Mouse (Mus musculus): Measurements from ENCODE around the gene Snx14. TPM values are rescaled to one million over a fixed set of nuclear protein-coding genes. Genes with fewer than 3 reads are reported as not detected.

Snx14 gene
- polyA plus RNA-seq, 1 experiment from 2014 or later: 27.7 TPM

DNA sequence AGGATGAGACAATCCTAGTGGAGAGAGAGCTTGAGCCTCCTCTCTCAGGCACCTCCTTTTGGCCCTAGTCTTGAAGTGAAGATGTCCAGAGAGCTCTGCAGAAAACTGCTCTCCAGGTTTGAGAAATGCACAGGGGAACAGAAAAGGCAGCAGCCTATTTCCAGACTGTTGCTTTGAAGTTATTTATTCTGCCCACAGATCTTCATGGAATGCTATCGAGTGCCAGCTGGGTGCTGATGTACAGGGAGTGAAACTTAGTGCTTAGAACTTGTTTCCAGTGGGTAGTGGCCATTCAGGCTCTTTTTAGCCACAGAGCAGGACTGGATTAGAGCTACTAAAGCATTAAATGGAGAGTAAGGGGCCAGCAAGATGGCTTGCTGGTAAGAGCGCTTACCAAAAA is 102.9 kb downstream of the Snx14 start:
- H3K9me3 ChIP-seq: no peaks in the 10 kb centered on the region
- H3K4me2 ChIP-seq (replicated peaks): no peak overlapping the region
- no peak for ATAC-seq (replicated peaks)
- no peaks in the 10 kb centered on the region for H3K36me3 ChIP-seq
- no peak overlapping the region for H3K9ac ChIP-seq (replicated peaks)
- no peak overlapping the region for H3K27ac ChIP-seq (replicated peaks)
- H3K4me3 ChIP-seq: no peak overlapping the region
- WGBS: 71% methylated on average over 1 of the region's 2 CpGs
- H3K27me3 ChIP-seq: no peaks in the 10 kb centered on the region
- peaks cover 7% of the 10 kb centered on the region; the same call in 1 of the 2 replicates for H3K4me1 ChIP-seq

DNA sequence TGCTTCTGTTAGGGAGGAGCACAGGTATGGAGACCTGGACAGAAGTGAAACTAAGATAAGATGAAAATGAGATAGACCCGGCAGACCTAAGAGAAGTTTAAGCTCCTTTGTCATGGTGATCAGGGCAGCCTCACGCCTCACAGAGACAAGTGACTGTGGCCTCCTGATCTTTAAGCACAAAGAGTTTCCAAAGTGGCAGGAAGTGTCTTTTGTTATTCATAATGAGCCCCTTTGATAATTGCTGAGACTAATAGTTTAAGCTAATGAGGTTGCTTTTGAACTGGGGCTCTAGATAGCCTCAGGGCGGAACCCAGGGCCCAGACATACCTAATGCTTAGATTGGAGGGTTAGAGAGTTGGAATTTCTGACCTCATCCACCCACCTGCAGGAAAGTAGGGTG is 106.3 kb downstream of the Snx14 start:
- H3K9ac ChIP-seq (replicated peaks): no peak overlapping the region
- peaks cover 7% of the 10 kb centered on the region for H3K27me3 ChIP-seq
- H3K36me3 ChIP-seq: no peaks in the 10 kb centered on the region
- H3K9me3 ChIP-seq: no peaks in the 10 kb centered on the region
- 9% methylated on average over 3 of the region's 3 CpGs for WGBS
- H3K4me2 ChIP-seq (replicated peaks): no peak overlapping the region
- ATAC-seq (replicated peaks): no peak
- no peak overlapping the region for H3K27ac ChIP-seq (replicated peaks)
- no peak overlapping the region for H3K4me3 ChIP-seq
- peaks cover 11% of the 10 kb centered on the region; the same call in 1 of the 2 replicates for H3K4me1 ChIP-seq

DNA sequence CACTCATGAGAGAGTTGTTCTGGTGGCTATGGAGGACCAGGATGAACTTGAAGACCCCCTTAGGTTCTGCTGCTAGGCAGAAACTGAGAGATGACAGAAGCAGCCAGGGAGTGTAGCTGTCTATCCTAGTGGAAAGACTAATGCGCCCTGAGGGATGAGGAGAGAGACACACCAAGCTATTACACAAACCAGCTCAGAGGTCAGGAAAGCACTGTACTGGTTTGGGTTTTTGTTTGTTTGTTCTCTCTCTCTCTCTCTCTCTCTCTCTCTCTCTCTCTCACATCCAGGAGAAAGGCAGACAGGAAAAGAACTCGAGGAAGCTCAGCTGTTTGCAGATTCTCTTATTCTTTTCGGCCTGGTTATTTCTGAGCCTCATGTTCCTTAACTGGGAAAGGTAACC is 108.4 kb downstream of the Snx14 start:
- Histone ChIP-seq H3K27me3 (peaks cover 7% of the 10 kb centered on the region), H3K4me2 (replicated peaks) (no peak overlapping the region), H3K4me1 (peaks cover 14% of the 10 kb centered on the region), H3K36me3 (no peaks in the 10 kb centered on the region), H3K9ac (replicated peaks) (no peak overlapping the region), H3K4me3 (no peak overlapping the region), H3K27ac (replicated peaks) (no peak overlapping the region), H3K9me3 (no peaks in the 10 kb centered on the region)
- no peak for ATAC-seq (replicated peaks)
- 72% methylated on average over 3 of the region's 3 CpGs for WGBS

DNA sequence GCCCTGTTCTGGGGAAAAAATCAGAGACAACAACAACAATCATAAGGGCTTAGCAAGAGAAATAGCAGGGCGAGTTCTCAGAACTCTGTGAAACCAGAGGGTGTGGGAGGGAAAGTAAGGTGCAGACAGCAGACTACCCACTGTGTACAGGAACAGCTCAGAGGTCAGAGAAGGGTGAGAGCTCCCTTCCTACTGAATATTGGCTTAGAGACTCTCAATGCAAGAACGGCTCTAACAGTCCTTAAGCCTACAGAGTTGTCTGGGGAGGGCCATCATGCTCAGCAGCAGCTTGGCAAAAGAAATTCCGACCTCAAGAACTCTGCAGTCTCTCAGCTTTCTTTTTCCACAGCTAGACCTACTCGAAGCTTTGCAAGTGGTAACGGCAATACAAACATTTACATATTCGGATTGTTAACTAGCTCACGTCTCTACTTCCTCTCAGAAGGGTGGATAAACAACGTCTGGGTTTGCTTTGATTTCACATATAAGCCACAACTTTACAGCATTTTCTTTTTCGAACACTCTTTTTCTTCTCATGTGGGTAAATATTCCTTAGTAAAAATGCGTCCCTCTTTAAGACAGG is 109.5 kb downstream of the Snx14 start:
- Histone ChIP-seq H3K4me1 (peaks cover 14% of the 10 kb centered on the region), H3K9me3 (no peaks in the 10 kb centered on the region), H3K36me3 (no peaks in the 10 kb centered on the region), H3K27ac (replicated peaks) (no peak overlapping the region), H3K4me3 (no peak overlapping the region), H3K27me3 (peaks cover 7% of the 10 kb centered on the region), H3K4me2 (replicated peaks) (no peak overlapping the region), H3K9ac (replicated peaks) (no peak overlapping the region)
- ATAC-seq (replicated peaks): no peak
- 43% methylated on average over 10 of the region's 10 CpGs for WGBS

DNA sequence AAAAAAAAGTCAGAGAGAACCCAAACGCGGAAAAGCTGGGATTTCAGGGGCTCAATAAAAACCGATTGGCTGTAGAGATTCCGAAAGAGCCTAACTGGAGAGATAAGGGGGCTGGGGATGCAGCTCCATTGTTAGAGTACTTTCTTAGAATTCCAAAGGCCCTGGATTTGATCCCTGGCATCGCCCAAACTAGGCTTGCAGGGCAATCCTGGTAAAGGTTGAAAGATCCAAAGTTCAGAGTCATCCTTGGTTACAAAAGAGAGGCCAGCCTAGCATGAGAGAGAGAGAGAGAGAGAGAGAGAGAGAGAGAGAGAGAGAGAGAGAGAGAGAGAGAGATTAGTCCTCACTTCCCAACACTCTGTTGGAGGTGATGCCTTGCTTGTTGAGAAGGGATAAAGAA is 110.1 kb downstream of the Snx14 start:
- 22% methylated on average over 5 of the region's 5 CpGs for WGBS

DNA sequence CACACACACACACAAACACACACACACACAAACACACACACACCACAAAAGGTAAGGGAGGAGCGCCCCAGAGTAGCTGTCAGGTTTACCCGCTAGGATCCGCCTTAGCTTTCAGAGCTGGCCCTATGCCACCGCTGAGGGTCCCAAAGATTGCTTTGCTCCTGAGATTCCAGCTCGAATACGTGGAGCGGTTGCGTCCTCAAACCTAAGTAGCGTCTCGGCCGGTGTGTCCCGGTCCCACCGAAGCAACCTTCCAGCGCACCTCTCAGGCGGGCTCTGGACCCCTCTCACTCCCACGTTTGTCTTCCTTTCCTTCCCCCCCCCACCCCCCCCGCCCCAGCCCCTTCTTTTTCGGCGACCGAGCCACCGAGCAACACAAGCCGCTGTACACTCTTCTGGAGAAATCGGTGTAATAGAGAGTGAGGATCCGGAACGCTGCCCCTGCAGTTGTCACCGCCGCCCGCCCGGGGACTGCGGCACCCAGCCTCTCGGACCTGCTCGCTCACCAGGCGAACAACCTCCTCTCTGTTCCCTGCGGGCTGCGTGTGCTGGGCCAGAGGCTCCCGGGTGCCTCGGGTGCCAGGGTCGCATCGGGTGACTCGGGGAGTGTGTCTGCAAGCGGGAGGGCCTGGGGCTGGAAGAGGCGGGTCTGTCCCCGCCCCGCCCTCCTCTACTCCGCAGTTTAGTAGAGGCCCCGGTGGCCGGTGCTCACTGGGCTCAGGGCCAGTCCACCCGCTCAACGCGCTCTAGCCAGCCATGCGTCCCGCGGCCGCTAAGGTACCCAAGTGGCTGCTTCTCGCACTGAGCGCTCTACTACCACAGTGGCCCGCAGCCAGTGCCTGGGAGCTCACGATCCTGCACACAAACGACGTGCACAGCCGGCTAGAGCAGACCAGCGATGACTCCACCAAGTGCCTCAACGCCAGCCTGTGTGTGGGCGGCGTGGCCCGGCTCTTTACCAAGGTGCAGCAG is 111.5 kb downstream of the Snx14 start, which contains the start of gene Nt5e:
Gene Nt5e, plus strand, starts transcription at position 268 of the 972 bp plus-strand sequence.
- Histone ChIP-seq H3K27me3 (peaks cover 7% of the 10 kb centered on the region), H3K4me1 (peaks cover 9% of the 10 kb centered on the region), H3K36me3 (no peaks in the 10 kb centered on the region), H3K27ac (replicated peaks) (no peak within 1 kb of the TSS), H3K9ac (replicated peaks) (peak within 1 kb of the TSS; percentile 54), H3K4me3 (peak within 1 kb of the TSS; percentile 66), H3K4me2 (replicated peaks) (peak within 1 kb of the TSS; percentile 99), H3K9me3 (no peaks in the 10 kb centered on the region)
- under 1% methylated on average over 66 of the region's 66 CpGs for WGBS
- peak; percentile 94 for ATAC-seq (replicated peaks)

More for the DNA sequence above, 110.1 kb downstream of the Snx14 start:
- no peak overlapping the region for H3K4me2 ChIP-seq (replicated peaks)
- H3K4me3 ChIP-seq: no peak overlapping the region
- no peak for ATAC-seq (replicated peaks)
- H3K4me1 ChIP-seq: peaks cover 14% of the 10 kb centered on the region
- H3K9me3 ChIP-seq: no peaks in the 10 kb centered on the region
- H3K36me3 ChIP-seq: no peaks in the 10 kb centered on the region
- H3K9ac ChIP-seq (replicated peaks): no peak overlapping the region
- H3K27ac ChIP-seq (replicated peaks): no peak overlapping the region
- peaks cover 7% of the 10 kb centered on the region for H3K27me3 ChIP-seq

Other genes starting within 250 kb of the Snx14 start
- gene Nt5e, start 111.8 kb downstream of the Snx14 start, polyA plus RNA-seq (2015; fragmentation: Nextera tagmentation; extraction: Ambion mirVana): 0.68 and 0.75 TPM in 2 replicates
- 0.57 and 0.69 TPM in 2 replicates for gene Gm20537, start 17.7 kb upstream of the Snx14 start, polyA plus RNA-seq (2015; fragmentation: Nextera tagmentation; extraction: Ambion mirVana)
- 120 and 123 TPM in 2 replicates for gene Syncrip, start 43.6 kb upstream of the Snx14 start, polyA plus RNA-seq (2015; fragmentation: Nextera tagmentation; extraction: Ambion mirVana)
- gene Zfp949, start 109.1 kb upstream of the Snx14 start, polyA plus RNA-seq (2015; fragmentation: Nextera tagmentation; extraction: Ambion mirVana): 17.1 and 18.5 TPM in 2 replicates
- gene Trim43a, start 141.9 kb upstream of the Snx14 start, polyA plus RNA-seq (2015; fragmentation: Nextera tagmentation; extraction: Ambion mirVana): 0.20 and 0.27 TPM in 2 replicates

All from forebrain, embryonic 15.5 days (tissue).